Mouse (Mus musculus) limb, embryonic 12.5 days (tissue): ENCODE data around the gene Alk. TPM values are rescaled to one million over a fixed set of nuclear protein-coding genes. Genes with fewer than 3 reads are reported as not detected.

Experiments used
- ATAC-seq: fragments of 200-750 bp; cut with Nextera tagmentation; 2 replicates; pipeline ENCODE4 v1.8.0; 2017; ENCODE audit warnings: low read depth, moderate TSS enrichment; ENCODE audit not compliant: insufficient number of reproducible peaks, insufficient read depth, low FRiP score, low TSS enrichment
- H3K27ac ChIP-seq: fragments of 300-500 bp; sonication (generic); 2 replicates; pipeline ENCODE4 v1.5.1; 2016; ENCODE audit warnings: mild to moderate bottlenecking, moderate library complexity
- H3K27me3 ChIP-seq: fragments of 300-500 bp; sonication (generic); 2 replicates; pipeline ENCODE4 v1.6.1; 2016; ENCODE audit warnings: mild to moderate bottlenecking, moderate library complexity
- H3K36me3 ChIP-seq: fragments of 300-500 bp; sonication (generic); 2 replicates; pipeline ENCODE4 v1.6.1; 2016; ENCODE audit warnings: mild to moderate bottlenecking, moderate library complexity
- H3K4me1 ChIP-seq: fragments of 300-500 bp; sonication (generic); replicated peaks from 2 replicates; pipeline ENCODE4 v1.6.1; 2016
- H3K4me2 ChIP-seq: fragments of 300-500 bp; sonication (generic); 2 replicates; pipeline ENCODE4 v1.6.1; 2016; ENCODE audit warnings: mild to moderate bottlenecking, moderate library complexity
- H3K4me3 ChIP-seq: fragments of 300-500 bp; sonication (generic); replicated peaks from 2 replicates; pipeline ENCODE4 v1.5.1; 2016; ENCODE audit warnings: mild to moderate bottlenecking
- H3K9ac ChIP-seq: fragments of 300-500 bp; sonication (generic); replicated peaks from 2 replicates; pipeline ENCODE4 v1.6.1; 2016; ENCODE audit warnings: mild to moderate bottlenecking, moderate library complexity
- H3K9me3 ChIP-seq: fragments of 300-500 bp; sonication (generic); 2 replicates; pipeline ENCODE4 v1.6.1; 2016; ENCODE audit warnings: mild to moderate bottlenecking, moderate library complexity
- WGBS: fragments of 180-500 bp; shearing (Covaris S2); methylation state at CpG from one replicate; pipeline ENCODE4 v1.1.7; 2016; 5-methylcytosine and 5-hydroxymethylcytosine counted together
- polyA plus RNA-seq: library from polyadenylated mRNA; unstranded; fragments of >200 nt; fragmentation: Nextera tagmentation; extraction: Ambion mirVana; gene quantifications from 2 replicates; pipeline ENCODE4 v1.2.1, GENCODE M21; 2016

Gene Alk
- polyA plus RNA-seq, 1 experiment from 2014 or later: 0.44 TPM

DNA sequence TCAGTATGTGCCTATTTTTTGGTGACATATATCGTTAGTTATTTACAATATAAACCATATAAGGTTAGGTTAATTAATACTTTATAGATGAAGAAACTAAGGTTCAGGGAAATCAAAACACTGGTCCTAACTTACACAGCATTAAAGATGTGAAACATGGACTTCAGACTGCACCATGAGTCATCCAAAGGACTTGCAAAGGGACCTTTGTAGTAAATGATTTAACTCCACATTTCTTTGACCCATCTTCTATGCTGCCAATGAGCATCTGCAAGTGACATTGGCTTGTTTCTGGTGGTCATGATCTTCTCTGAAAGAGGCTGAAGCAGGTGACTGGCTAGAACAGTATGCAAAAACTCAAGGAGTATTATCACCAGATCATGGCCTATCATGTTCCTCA, 482.8 kb downstream of the Alk start:
- Histone ChIP-seq H3K9me3 (no peaks in the 10 kb centered on the region), H3K27ac (no peak overlapping the region), H3K36me3 (no peaks in the 10 kb centered on the region), H3K9ac (no peak overlapping the region), H3K4me1 (no peaks in the 10 kb centered on the region), H3K4me3 (no peak overlapping the region), H3K4me2 (no peak overlapping the region), H3K27me3 (no peaks in the 10 kb centered on the region; the same call in 1 of the 2 replicates)
- WGBS: 86% methylated on average over 1 of the region's 1 CpGs
- ATAC-seq: no peak

DNA sequence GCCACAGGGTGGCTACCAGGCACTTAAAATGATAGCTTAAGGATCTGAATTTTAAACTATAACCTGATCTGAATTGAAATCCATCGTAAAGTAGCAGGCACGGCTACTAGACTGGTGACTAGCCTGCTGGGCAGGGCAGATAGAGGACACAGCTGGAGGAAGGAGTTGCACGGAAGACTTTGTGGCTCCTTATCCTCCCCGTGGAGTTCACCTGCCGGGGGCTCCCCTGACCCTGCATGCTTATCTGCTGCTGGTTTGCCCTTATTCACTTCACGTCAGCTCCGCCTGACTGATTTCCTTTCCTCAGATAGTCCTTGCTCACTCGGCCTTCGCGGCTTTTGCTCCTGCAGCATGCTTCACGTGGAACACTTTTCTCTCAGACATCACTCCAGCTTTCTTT, 484.1 kb downstream of the Alk start:
- no peaks in the 10 kb centered on the region for H3K9me3 ChIP-seq
- H3K27me3 ChIP-seq: no peaks in the 10 kb centered on the region; the same call in 1 of the 2 replicates
- no peaks in the 10 kb centered on the region for H3K4me1 ChIP-seq
- no peak overlapping the region for H3K4me3 ChIP-seq
- ATAC-seq: no peak
- no peak overlapping the region for H3K9ac ChIP-seq
- H3K36me3 ChIP-seq: no peaks in the 10 kb centered on the region
- 84% methylated on average over 11 of the region's 11 CpGs for WGBS
- no peak overlapping the region for H3K4me2 ChIP-seq
- no peak overlapping the region for H3K27ac ChIP-seq

DNA sequence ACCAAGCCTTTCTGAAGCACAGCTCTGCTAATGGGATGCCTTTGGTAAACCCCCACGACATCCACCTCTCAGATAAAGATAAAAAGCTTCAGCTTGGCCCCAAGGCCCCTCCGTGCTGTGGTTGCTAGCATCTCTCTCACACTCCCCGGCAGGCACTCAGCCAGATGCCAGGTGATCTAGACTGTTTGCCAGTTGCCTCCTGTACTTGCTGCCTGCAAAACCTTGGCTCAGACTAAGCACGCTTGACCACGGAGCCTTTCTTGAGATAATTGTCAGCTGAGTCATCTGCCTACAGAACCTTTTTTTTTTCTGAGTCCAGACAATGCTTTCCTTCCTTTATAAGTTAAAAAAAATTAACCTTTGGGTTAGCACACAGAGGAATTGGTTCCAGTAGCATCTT, 486.1 kb downstream of the Alk start:
- no peak overlapping the region for H3K9ac ChIP-seq
- no peak overlapping the region for H3K4me3 ChIP-seq
- H3K9me3 ChIP-seq: no peaks in the 10 kb centered on the region
- H3K36me3 ChIP-seq: no peaks in the 10 kb centered on the region
- WGBS: 70% methylated on average over 5 of the region's 5 CpGs
- ATAC-seq: no peak
- H3K27me3 ChIP-seq: peaks cover 3% of the 10 kb centered on the region; the same call in 1 of the 2 replicates
- no peak overlapping the region for H3K27ac ChIP-seq
- no peak overlapping the region for H3K4me2 ChIP-seq
- H3K4me1 ChIP-seq: no peaks in the 10 kb centered on the region

DNA sequence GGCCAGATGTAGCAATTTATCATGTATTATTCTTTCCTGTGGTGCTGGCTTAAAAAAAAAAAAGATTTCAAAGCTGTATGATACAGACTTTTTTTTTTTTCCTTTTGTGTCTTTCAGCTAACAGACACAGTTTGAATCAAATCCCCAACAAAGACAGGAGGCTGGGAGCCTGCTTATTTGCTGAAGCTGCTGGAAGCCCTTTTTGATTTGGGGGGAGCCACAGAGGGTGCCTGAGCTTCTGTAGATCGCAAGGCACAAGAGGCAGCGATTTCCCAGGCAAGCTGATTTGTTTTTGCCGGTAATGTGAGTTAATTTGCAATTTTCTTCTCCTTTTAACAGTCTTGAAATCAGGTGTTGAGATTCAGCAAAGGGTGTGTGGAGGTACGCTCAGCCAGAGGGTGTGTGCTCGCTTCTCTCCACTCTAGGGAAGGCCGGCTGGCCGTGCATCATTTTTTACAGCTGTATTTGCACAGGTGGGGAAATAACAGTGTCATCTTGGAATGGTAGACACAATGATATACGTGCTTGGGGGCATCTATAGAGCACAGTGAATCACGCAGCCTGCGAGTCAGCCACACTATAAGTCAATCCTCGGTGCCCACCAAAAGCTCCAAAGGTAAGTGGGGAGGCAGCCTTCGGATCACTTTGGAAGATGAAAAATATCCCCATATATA, 489.0 kb downstream of the Alk start:
- Histone ChIP-seq H3K4me2 (no peak overlapping the region), H3K4me3 (no peak overlapping the region), H3K27me3 (peaks cover 3% of the 10 kb centered on the region; the same call in 1 of the 2 replicates), H3K9ac (no peak overlapping the region), H3K36me3 (no peaks in the 10 kb centered on the region), H3K27ac (no peak overlapping the region), H3K9me3 (no peaks in the 10 kb centered on the region), H3K4me1 (no peaks in the 10 kb centered on the region)
- ATAC-seq: no peak
- WGBS: 69% methylated on average over 12 of the region's 12 CpGs

DNA sequence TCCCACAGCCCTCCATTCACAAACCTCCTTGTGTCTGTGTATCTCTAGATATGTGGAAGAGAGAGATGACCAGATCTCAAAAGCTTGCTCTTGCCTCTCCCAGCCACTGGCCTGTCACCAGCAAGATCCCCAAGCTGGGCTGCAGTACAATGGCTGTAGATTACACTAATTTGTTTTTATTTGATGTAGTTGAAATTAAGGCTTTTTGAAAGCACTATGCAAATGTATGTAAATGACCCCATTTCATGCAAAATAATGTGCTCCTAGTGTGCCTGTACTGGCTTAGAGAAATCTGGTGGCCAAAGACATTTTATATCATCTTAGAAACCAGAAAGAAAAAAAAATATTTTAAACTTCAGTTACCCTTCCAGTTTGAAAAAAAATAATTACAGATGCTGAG, 492.4 kb downstream of the Alk start:
- Histone ChIP-seq H3K4me2 (no peak overlapping the region), H3K9me3 (no peaks in the 10 kb centered on the region), H3K27me3 (peaks cover 8% of the 10 kb centered on the region; the same call in 1 of the 2 replicates), H3K27ac (no peak overlapping the region), H3K4me1 (no peaks in the 10 kb centered on the region), H3K4me3 (no peak overlapping the region), H3K36me3 (no peaks in the 10 kb centered on the region), H3K9ac (no peak overlapping the region)
- no peak for ATAC-seq

DNA sequence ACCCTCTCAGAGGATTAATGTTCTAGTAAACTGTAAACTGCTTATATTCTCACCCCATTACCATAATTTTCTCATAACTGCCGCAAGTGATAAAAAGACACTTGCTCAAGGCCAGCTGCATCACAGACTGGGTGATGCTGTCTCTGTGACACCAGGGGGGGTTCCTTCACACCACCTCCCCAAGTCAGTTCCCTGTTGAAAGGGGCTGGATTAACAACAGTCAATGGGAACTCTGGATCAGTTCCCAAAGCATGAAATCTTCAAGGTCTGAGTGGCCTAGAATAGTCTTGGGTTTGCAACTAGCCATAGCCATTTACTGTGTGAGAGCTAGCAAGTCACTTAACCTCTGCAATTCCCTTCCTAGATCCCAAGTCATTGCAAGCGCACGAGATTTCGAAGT, 492.9 kb downstream of the Alk start:
- 88% methylated on average over 4 of the region's 4 CpGs for WGBS
- H3K4me3 ChIP-seq: no peak overlapping the region
- peaks cover 8% of the 10 kb centered on the region; the same call in 1 of the 2 replicates for H3K27me3 ChIP-seq
- H3K27ac ChIP-seq: no peak overlapping the region
- H3K36me3 ChIP-seq: no peaks in the 10 kb centered on the region
- no peak for ATAC-seq
- peaks cover under 1% of the 10 kb centered on the region; the same call in 1 of the 2 replicates for H3K4me1 ChIP-seq
- no peak overlapping the region for H3K4me2 ChIP-seq
- no peaks in the 10 kb centered on the region for H3K9me3 ChIP-seq
- H3K9ac ChIP-seq: no peak overlapping the region

DNA sequence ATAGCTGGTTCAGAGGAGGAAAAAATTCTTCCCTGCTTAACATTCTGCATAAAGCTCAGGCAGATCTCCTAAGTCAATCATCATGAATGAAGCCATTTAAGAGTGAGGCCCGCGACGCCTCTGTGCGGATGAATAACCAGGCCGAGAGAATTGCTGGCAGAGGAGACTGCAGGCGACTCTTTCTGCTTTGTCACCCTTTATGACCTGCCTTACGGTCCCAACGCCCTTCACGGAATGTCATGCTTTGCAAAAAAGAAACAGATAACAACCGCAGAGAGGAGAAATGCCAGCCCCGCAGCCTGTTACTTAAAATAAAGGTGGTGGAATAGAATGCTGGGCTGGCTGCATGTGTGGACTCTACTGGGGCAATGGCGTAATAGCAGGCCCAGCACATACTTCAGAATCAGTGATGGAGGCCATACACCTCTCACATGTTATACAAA, 517.1 kb downstream of the Alk start:
- H3K36me3 ChIP-seq: no peaks in the 10 kb centered on the region
- no peaks in the 10 kb centered on the region for H3K4me1 ChIP-seq
- H3K9ac ChIP-seq: no peak overlapping the region
- H3K4me3 ChIP-seq: no peak overlapping the region
- no peak overlapping the region for H3K27ac ChIP-seq
- H3K4me2 ChIP-seq: no peak overlapping the region
- H3K27me3 ChIP-seq: no peaks in the 10 kb centered on the region
- WGBS: 83% methylated on average over 12 of the region's 12 CpGs
- no peaks in the 10 kb centered on the region for H3K9me3 ChIP-seq
- ATAC-seq: no peak

DNA sequence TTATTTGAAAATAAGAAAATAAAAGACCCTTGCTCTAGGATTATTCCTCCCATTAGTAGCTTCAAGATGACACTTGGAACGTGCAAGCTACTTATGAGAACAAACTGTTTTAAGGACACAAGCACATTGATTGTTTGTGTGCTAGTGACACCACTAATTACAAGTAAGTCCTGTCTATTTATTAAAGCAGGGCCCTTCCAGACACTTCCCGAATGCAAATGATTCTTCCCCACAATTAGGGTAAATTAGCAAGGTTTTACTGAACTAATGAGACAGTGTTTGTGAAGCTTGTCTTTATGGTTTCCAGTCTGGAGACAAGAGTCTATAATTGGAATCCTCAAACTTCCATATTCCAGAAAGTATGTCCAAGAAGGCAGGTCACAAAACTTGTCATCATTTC, 523.0 kb downstream of the Alk start:
- 62% methylated on average over 2 of the region's 2 CpGs for WGBS
- Histone ChIP-seq H3K4me3 (no peak overlapping the region), H3K36me3 (no peaks in the 10 kb centered on the region), H3K27me3 (no peaks in the 10 kb centered on the region), H3K9me3 (no peaks in the 10 kb centered on the region), H3K4me2 (no peak overlapping the region), H3K9ac (no peak overlapping the region), H3K4me1 (no peaks in the 10 kb centered on the region), H3K27ac (no peak overlapping the region)
- no peak for ATAC-seq

DNA sequence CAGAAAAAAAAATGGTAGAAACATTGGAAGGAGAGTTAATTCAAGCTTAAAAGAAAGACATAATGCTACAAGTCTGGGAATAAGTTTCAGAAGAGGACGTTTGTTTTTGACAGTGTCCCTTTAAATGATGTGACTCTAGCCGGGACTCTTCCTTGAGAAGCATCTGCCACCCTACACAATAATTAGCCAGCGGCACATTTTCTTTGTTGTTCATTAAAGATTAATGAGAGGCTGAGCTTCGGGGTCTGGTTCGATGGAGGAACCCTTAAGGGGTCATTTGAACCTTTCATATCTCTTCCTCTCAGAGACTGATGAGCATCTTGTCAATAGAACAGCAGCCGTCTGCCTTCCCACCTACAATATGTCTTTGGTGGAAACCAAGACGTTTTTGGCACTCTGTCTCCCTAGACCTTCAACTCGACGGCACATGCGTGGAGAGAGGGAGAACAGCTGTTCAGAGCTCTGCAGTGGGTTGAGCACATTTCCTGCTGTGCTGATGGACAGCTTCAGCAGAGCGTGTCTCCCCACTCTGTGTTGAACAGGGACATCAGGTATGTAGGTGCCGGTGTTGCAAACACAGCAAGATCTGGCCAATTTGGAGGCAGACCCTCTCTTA, 528.0 kb downstream of the Alk start:
- H3K4me1 ChIP-seq: peaks cover under 1% of the 10 kb centered on the region; the same call in 1 of the 2 replicates
- no peaks in the 10 kb centered on the region for H3K9me3 ChIP-seq
- no peaks in the 10 kb centered on the region for H3K36me3 ChIP-seq
- no peak for ATAC-seq
- H3K4me2 ChIP-seq: no peak overlapping the region
- H3K4me3 ChIP-seq: no peak overlapping the region
- no peak overlapping the region for H3K27ac ChIP-seq
- H3K27me3 ChIP-seq: no peaks in the 10 kb centered on the region
- H3K9ac ChIP-seq: no peak overlapping the region
- 42% methylated on average over 12 of the region's 12 CpGs for WGBS

DNA sequence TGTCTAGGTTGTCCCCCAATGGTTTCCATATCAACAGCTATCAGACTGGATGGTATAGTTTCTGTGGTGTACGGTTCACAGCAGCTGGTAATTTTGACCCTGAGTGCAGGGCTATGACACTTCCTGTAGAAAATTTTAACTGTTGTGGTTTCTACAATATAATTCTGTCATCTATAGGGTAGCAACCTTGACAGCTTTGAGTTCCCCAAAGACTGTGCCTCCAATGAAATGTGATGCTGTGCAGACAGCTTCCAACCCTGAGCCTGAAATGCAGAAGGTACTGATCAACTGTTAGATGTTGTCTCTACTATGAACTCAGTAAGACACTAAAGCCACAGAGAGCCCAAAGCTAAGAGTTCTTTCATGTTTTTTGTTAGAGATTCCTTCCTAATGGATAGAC, 532.6 kb downstream of the Alk start:
- no peaks in the 10 kb centered on the region for H3K9me3 ChIP-seq
- WGBS: 79% methylated on average over 1 of the region's 1 CpGs

DNA sequence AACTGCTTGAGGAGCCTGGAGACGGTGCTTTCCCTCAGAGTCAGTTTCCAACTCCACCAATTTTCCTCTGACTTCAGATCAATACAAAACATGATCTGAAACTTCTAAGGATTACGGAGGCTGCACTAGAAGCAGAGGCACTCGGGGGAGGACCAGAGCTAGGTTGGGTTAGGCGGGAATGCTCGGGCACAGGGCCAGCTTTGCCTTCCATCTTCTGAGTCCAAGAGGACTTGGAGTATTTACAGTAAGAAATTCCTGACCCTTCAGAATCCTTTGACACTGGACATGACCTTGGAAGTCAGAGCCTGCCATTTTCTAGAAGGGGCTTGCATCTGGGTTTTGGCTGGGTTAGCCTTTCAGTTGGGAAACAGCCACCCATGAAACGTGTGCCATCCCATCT, 536.3 kb downstream of the Alk start:
- 81% methylated on average over 6 of the region's 6 CpGs for WGBS
- peaks cover 9% of the 10 kb centered on the region; the same call in 1 of the 2 replicates for H3K4me1 ChIP-seq
- no peaks in the 10 kb centered on the region for H3K36me3 ChIP-seq
- no peak overlapping the region for H3K9ac ChIP-seq
- H3K4me2 ChIP-seq: no peak overlapping the region
- H3K4me3 ChIP-seq: no peak overlapping the region
- H3K27ac ChIP-seq: no peak overlapping the region
- H3K9me3 ChIP-seq: no peaks in the 10 kb centered on the region
- ATAC-seq: no peak
- H3K27me3 ChIP-seq: no peaks in the 10 kb centered on the region; the same call in 1 of the 2 replicates

More for the DNA sequence above, 532.6 kb downstream of the Alk start:
- Histone ChIP-seq H3K36me3 (no peaks in the 10 kb centered on the region), H3K27me3 (no peaks in the 10 kb centered on the region; the same call in 1 of the 2 replicates), H3K4me1 (peaks cover 6% of the 10 kb centered on the region; the same call in 1 of the 2 replicates), H3K4me2 (no peak overlapping the region), H3K9ac (no peak overlapping the region), H3K4me3 (no peak overlapping the region), H3K27ac (no peak overlapping the region)
- no peak for ATAC-seq
